Mouse (Mus musculus): ENCODE data around the gene S100a4. TPM values are rescaled to one million over a fixed set of nuclear protein-coding genes. Genes with fewer than 3 reads are reported as not detected.
A peak's percentile ranks its signal among the peaks of the same experiment; 100 is the strongest.

The S100a4 gene
- polyA plus RNA-seq, 1 experiment from 2014 or later: 18.3 TPM

DNA sequence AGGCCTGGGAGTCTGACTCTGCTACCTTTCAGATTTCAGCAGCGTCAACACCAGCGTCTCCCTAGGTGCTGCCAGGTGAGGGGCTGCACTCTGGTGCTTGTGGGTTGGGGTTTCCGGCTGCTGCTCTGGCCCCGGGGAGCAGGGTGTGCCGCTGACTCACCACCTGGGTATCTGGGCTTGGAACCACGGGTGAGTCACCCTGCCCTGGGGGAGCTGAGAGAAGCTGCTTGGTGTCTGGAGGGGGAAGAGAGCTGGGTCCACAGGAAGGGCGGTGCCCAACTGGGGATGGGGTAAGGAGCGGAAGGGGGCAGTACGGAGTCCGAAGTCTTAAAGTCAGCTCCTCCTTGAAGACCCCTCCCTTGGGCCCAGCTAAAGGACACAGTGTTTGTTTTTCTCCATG lies 16.7 kb upstream of the S100a4 start:
- ATAC-seq (replicated peaks; ENCODE audit: low FRiP score, low read depth): peak; percentile 51; the same call in 1 of the 2 replicates
- Histone ChIP-seq H3K4me2 (ENCODE audit: low read length) (no peak overlapping the region), H3K27ac (peak overlapping the region; percentile 71), H3K4me3 (replicated peaks; ENCODE audit: low read depth, low read length) (no peak overlapping the region), H3K27me3 (ENCODE audit: insufficient read depth, low read length) (no peaks in the 10 kb centered on the region), H3K4me1 (replicated peaks; ENCODE audit: insufficient read depth, low read length) (no peaks in the 10 kb centered on the region), H3K9ac (ENCODE audit: low read depth, low read length) (no peak overlapping the region), H3K36me3 (ENCODE audit: insufficient read depth, low read length) (no peaks in the 10 kb centered on the region), H3K9me3 (replicated peaks; ENCODE audit: low read length) (no peaks in the 10 kb centered on the region)
- 57% methylated on average over 10 of the region's 10 CpGs for WGBS
- no peak for TF ChIP-seq CTCF (IDR thresholded peaks at IDR 0.05; ENCODE audit: low read depth)
- peak; percentile 19 for DNase-seq (ENCODE audit: low spot score)

DNA sequence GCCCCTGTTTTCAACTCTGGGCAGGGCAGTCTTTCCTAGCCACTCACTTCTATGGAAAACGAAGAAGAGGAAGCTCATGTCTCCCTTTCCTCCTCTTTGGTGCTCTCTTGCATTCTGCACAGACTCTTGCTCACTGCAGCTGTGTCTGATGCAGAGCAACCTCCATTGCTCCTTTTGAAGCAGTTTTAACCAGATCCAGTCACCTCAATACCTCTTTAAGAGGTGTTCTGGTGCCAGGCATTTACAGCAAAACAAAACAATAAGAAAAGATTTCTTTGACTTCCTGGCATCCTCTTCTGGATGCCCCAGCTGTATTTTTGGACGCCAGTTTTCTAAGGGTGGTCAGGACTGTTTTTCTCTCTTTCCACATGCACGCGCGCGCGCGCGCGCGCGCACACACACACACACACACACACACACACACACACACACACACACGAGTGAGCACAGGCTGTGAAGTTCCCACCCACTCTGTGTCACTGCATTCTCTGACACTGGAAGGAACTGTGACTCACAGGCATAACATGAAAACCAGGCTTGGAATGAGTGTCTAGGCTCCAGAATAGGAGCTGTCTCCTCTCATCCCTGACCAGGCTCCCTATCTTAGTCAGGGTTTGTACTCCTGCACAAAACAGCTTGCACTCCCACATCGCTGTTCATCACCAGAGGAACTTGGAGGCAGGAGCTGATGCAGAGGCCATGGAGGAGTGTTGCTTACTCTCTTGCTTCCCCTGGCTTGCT lies 16.0 kb upstream of the S100a4 start:
- no peak overlapping the region for H3K4me2 ChIP-seq (ENCODE audit: low read length)
- no peaks in the 10 kb centered on the region for H3K4me1 ChIP-seq (replicated peaks; ENCODE audit: insufficient read depth, low read length)
- H3K4me3 ChIP-seq (replicated peaks; ENCODE audit: low read depth, low read length): no peak overlapping the region
- H3K9me3 ChIP-seq (replicated peaks; ENCODE audit: low read length): no peaks in the 10 kb centered on the region
- DNase-seq (ENCODE audit: low spot score) (peak; percentile 47), ATAC-seq (replicated peaks; ENCODE audit: low FRiP score, low read depth) (peak; percentile 47; the same call in 1 of the 2 replicates)
- H3K27ac ChIP-seq: peak overlapping the region; percentile 71
- no peak for TF ChIP-seq CTCF (IDR thresholded peaks at IDR 0.05; ENCODE audit: low read depth)
- H3K27me3 ChIP-seq (ENCODE audit: insufficient read depth, low read length): no peaks in the 10 kb centered on the region
- H3K9ac ChIP-seq (ENCODE audit: low read depth, low read length): no peak overlapping the region
- H3K36me3 ChIP-seq (ENCODE audit: insufficient read depth, low read length): no peaks in the 10 kb centered on the region
- WGBS: 79% methylated on average over 14 of the region's 14 CpGs

GRCm38 (mm10) chr3:90589390-90589789 lies 14.2 kb upstream of the S100a4 start:
- Histone ChIP-seq H3K4me2 (ENCODE audit: low read length) (no peak overlapping the region), H3K27me3 (ENCODE audit: insufficient read depth, low read length) (no peaks in the 10 kb centered on the region), H3K36me3 (ENCODE audit: insufficient read depth, low read length) (no peaks in the 10 kb centered on the region), H3K27ac (no peak overlapping the region; the same call in 1 of the 2 replicates), H3K9ac (ENCODE audit: low read depth, low read length) (no peak overlapping the region), H3K4me3 (replicated peaks; ENCODE audit: low read depth, low read length) (no peak overlapping the region), H3K4me1 (replicated peaks; ENCODE audit: insufficient read depth, low read length) (no peaks in the 10 kb centered on the region), H3K9me3 (replicated peaks; ENCODE audit: low read length) (no peaks in the 10 kb centered on the region)
- WGBS: 71% methylated on average over 6 of the region's 6 CpGs
- DNase-seq (ENCODE audit: low spot score) (peak; percentile 44), ATAC-seq (replicated peaks; ENCODE audit: low FRiP score, low read depth) (no peak)
- no peak for TF ChIP-seq CTCF (IDR thresholded peaks at IDR 0.05; ENCODE audit: low read depth)

DNA sequence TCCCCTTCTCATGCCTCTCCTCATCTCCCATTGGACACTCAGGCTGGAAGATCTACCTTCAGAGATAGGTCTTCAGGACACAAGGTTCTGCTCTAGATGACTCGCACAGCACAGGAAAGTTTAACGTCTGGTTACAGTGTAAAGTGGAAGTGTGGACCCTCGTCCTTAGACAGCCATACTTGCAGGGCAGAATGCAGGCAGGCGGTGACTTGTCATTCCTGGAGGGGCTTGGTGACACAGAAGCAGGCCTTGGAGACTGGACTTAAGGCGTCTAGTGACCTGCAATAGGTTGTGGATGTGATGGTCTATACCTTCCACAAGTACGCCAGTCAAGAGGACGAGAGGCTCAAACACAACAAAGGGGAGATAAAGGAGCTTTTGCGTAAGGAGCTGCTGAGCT lies 13.6 kb upstream of the S100a4 start, which contains the start of gene S100a2:
Gene S100a2, plus strand, starts transcription at position 301 of the 400 bp plus-strand sequence.
- no peaks in the 10 kb centered on the region for H3K27me3 ChIP-seq (ENCODE audit: insufficient read depth, low read length)
- no peaks in the 10 kb centered on the region for H3K9me3 ChIP-seq (replicated peaks; ENCODE audit: low read length)
- WGBS: 94% methylated on average over 8 of the region's 8 CpGs
- no peaks in the 10 kb centered on the region for H3K4me1 ChIP-seq (replicated peaks; ENCODE audit: insufficient read depth, low read length)
- H3K9ac ChIP-seq (ENCODE audit: low read depth, low read length): no peak within 1 kb of the TSS
- H3K27ac ChIP-seq: no peak within 1 kb of the TSS; the same call in 1 of the 2 replicates
- no peak for TF ChIP-seq CTCF (IDR thresholded peaks at IDR 0.05; ENCODE audit: low read depth)
- no peak within 1 kb of the TSS for H3K4me3 ChIP-seq (replicated peaks; ENCODE audit: low read depth, low read length)
- no peak within 1 kb of the TSS for H3K4me2 ChIP-seq (ENCODE audit: low read length)
- DNase-seq (ENCODE audit: low spot score) (no peak), ATAC-seq (replicated peaks; ENCODE audit: low FRiP score, low read depth) (no peak)
- no peaks in the 10 kb centered on the region for H3K36me3 ChIP-seq (ENCODE audit: insufficient read depth, low read length)

DNA sequence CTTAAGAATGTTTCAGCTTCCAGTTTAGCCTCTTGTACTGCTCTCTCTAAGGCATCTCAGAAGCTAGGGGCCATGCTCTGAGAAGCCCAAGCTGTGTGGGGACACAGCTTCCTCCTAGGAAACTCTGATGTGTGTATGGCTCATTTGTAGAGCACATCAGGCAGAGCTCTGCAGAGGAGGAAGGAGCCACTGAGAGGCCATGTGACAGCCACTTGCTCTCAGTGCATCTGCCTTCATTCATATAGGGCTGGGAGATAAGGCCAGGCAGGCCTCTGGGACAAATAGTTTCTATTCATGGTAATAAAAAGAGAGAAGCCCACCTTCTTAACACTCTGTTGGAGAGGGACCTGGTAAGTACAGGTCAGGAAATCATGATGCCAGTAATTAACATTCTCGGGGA lies 9.1 kb upstream of the S100a4 start:
- no peak overlapping the region for H3K27ac ChIP-seq
- TF ChIP-seq CTCF (IDR thresholded peaks at IDR 0.05; ENCODE audit: low read depth): no peak
- H3K9ac ChIP-seq (ENCODE audit: low read depth, low read length): no peak overlapping the region
- 52% methylated on average over 1 of the region's 1 CpGs for WGBS
- ATAC-seq (replicated peaks; ENCODE audit: low FRiP score, low read depth) (no peak), DNase-seq (ENCODE audit: low spot score) (no peak)
- H3K9me3 ChIP-seq (replicated peaks; ENCODE audit: low read length): no peaks in the 10 kb centered on the region
- H3K4me3 ChIP-seq (replicated peaks; ENCODE audit: low read depth, low read length): no peak overlapping the region
- no peaks in the 10 kb centered on the region for H3K4me1 ChIP-seq (replicated peaks; ENCODE audit: insufficient read depth, low read length)
- H3K4me2 ChIP-seq (ENCODE audit: low read length): no peak overlapping the region
- H3K27me3 ChIP-seq (ENCODE audit: insufficient read depth, low read length): no peaks in the 10 kb centered on the region
- no peaks in the 10 kb centered on the region for H3K36me3 ChIP-seq (ENCODE audit: insufficient read depth, low read length)

DNA sequence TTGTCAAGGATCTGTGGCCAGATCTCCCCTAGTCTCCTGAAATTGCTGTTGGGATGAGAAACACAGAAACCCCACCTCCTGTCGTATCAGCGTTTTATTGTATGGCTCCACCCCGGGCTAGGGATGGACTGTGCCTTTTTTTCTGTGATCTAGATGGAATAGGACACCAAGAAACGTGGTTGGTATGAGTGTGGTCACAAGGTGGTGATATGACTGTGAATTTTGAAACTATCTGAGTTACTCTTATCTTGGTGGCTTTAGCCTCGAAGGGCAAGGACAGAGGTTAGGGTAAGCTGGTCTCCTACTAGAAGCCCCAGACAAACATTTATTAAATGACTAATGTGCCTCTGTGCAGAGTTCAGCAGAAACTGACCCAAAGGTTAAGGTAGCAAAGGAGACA lies 8.0 kb upstream of the S100a4 start:
- H3K4me2 ChIP-seq (ENCODE audit: low read length): no peak overlapping the region
- no peaks in the 10 kb centered on the region for H3K27me3 ChIP-seq (ENCODE audit: insufficient read depth, low read length)
- H3K4me3 ChIP-seq (replicated peaks; ENCODE audit: low read depth, low read length): no peak overlapping the region
- H3K9me3 ChIP-seq (replicated peaks; ENCODE audit: low read length): no peaks in the 10 kb centered on the region
- 61% methylated on average over 5 of the region's 5 CpGs for WGBS
- DNase-seq (ENCODE audit: low spot score) (no peak), ATAC-seq (replicated peaks; ENCODE audit: low FRiP score, low read depth) (no peak)
- H3K27ac ChIP-seq: no peak overlapping the region
- no peak overlapping the region for H3K9ac ChIP-seq (ENCODE audit: low read depth, low read length)
- no peak for TF ChIP-seq CTCF (IDR thresholded peaks at IDR 0.05; ENCODE audit: low read depth)
- no peaks in the 10 kb centered on the region for H3K36me3 ChIP-seq (ENCODE audit: insufficient read depth, low read length)
- H3K4me1 ChIP-seq (replicated peaks; ENCODE audit: insufficient read depth, low read length): no peaks in the 10 kb centered on the region
